Mouse (Mus musculus) kidney, embryonic 14.5 days (tissue): ENCODE data around the gene Cap2. TPM values are rescaled to one million over a fixed set of nuclear protein-coding genes. Genes with fewer than 3 reads are reported as not detected.

Experiments
- ATAC-seq: fragments of 200-750 bp; cut with Nextera tagmentation; 2 replicates; pipeline ENCODE4 v1.8.0; 2017; ENCODE audit warnings: moderate number of reproducible peaks, mild to moderate bottlenecking, moderate TSS enrichment, moderate library complexity; ENCODE audit not compliant: low FRiP score, low TSS enrichment
- H3K27ac ChIP-seq: fragments of 300-500 bp; sonication (generic); 2 replicates; pipeline ENCODE4 v1.5.1; 2014; ENCODE audit warnings: low read depth, mild to moderate bottlenecking, low read length, moderate library complexity, mixed read lengths
- H3K27me3 ChIP-seq: fragments of 300-500 bp; sonication (generic); 2 replicates; pipeline ENCODE4 v1.6.1; 2014; ENCODE audit warnings: mild to moderate bottlenecking, low read length; ENCODE audit not compliant: control insufficient read depth, insufficient read depth
- H3K36me3 ChIP-seq: fragments of 300-500 bp; sonication (generic); 2 replicates; pipeline ENCODE4 v1.6.1; 2014; ENCODE audit warnings: low read length, mixed read lengths; ENCODE audit not compliant: control insufficient read depth, insufficient read depth
- H3K4me1 ChIP-seq: fragments of 300-500 bp; sonication (generic); 2 replicates; pipeline ENCODE4 v1.6.1; 2014; ENCODE audit warnings: low read length, mixed read lengths; ENCODE audit not compliant: control insufficient read depth, insufficient read depth
- H3K4me2 ChIP-seq: fragments of 300-500 bp; sonication (generic); replicated peaks from 2 replicates; pipeline ENCODE4 v1.6.1; 2014; ENCODE audit warnings: low read depth, mild to moderate bottlenecking, low read length
- H3K4me3 ChIP-seq: fragments of 300-500 bp; sonication (generic); 2 replicates; pipeline ENCODE4 v1.5.1; 2014; ENCODE audit warnings: mild to moderate bottlenecking, low read length
- H3K9ac ChIP-seq: fragments of 300-500 bp; sonication (generic); 2 replicates; pipeline ENCODE4 v1.6.1; 2014; ENCODE audit warnings: low read depth, mild to moderate bottlenecking, low read length, moderate library complexity
- H3K9me3 ChIP-seq: fragments of 300-500 bp; sonication (generic); 2 replicates; pipeline ENCODE4 v1.6.1; 2016; ENCODE audit warnings: low read length; ENCODE audit not compliant: control insufficient read depth
- WGBS: fragments of 180-500 bp; shearing (Covaris S2); extraction: QIAGEN DNeasy Blood & Tissue Kit; methylation state at CpG from one replicate; pipeline ENCODE4 v1.1.7; 2014; 5-methylcytosine and 5-hydroxymethylcytosine counted together
- polyA plus RNA-seq: library from polyadenylated mRNA; unstranded; fragments of >200 nt; fragmentation: Nextera tagmentation; extraction: Ambion mirVana; gene quantifications from 2 replicates; pipeline ENCODE4 v1.2.1, GENCODE M21; 2014

The Cap2 gene
- polyA plus RNA-seq, 1 experiment from 2014 or later: 8.9 TPM

DNA sequence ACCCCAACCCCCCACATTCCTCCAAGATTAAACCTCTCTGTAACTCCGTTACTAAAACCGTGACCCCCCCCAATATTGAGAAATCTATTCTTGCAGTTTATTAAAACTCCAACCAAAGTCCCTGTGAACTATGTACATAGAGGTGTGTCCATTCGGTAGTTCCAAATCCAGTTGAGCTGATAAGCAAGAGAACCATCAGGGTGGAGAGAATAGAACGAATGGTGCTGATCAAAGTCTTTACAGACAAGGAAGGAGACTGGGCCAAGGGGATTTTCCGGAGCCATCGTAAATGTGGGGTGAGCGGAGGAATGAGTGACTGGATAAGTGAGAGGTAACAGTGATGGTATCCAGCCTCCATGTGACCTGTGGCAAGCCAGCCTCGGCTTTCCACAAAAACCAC lies 28.9 kb downstream of the Cap2 start:
- Histone ChIP-seq H3K4me3 (no peak overlapping the region), H3K27ac (no peak overlapping the region), H3K9ac (no peak overlapping the region), H3K36me3 (no peaks in the 10 kb centered on the region), H3K27me3 (no peaks in the 10 kb centered on the region), H3K4me2 (no peak overlapping the region), H3K9me3 (no peaks in the 10 kb centered on the region), H3K4me1 (peaks cover 13% of the 10 kb centered on the region)
- 76% methylated on average over 8 of the region's 8 CpGs for WGBS
- no peak for ATAC-seq

DNA sequence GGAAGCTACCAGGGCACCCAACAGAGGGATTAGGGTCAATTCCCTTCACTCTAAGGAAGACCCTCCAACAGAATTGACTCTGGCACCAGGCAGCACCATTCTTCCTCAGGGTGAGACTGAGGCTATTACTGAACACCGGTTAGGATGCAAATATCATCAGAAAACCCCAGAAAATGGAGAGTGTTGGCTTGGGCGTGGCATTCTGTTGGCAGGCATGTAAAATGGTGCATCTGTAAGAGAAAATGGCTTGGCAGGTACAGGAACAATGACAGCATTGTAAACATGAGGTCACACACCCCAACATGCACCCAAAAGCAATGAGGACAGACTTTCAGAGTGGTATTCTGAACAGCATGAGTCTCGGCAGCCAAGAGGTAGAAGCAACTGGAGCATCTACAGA lies 30.0 kb downstream of the Cap2 start:
- Histone ChIP-seq H3K4me3 (no peak overlapping the region), H3K4me1 (peaks cover 16% of the 10 kb centered on the region), H3K9me3 (no peaks in the 10 kb centered on the region), H3K36me3 (no peaks in the 10 kb centered on the region), H3K27me3 (no peaks in the 10 kb centered on the region), H3K4me2 (no peak overlapping the region), H3K27ac (no peak overlapping the region), H3K9ac (no peak overlapping the region)
- WGBS: 93% methylated on average over 3 of the region's 3 CpGs
- ATAC-seq: no peak

DNA sequence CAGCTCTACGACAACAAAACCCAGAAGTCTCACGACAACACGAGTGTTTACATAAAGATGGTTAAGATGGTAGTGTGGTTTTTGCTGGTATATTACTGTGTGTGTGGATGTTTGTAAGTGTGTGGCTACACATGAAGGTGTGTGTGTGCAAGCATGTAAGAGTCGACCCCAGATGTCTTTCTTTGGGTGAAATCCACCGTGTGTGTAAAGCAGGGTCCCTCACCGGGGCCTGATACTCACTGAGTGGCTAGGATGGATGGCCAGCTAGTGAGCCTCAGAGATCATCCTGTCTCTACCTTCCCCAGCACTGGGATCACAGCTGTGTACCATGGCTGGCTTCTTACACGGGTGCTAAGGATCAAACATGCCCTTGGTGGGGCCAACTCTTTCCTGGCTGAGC lies 30.6 kb downstream of the Cap2 start:
- no peak overlapping the region for H3K27ac ChIP-seq
- no peak for ATAC-seq
- no peak overlapping the region for H3K4me2 ChIP-seq
- H3K4me1 ChIP-seq: peaks cover 16% of the 10 kb centered on the region
- no peaks in the 10 kb centered on the region for H3K9me3 ChIP-seq
- H3K36me3 ChIP-seq: no peaks in the 10 kb centered on the region
- no peak overlapping the region for H3K9ac ChIP-seq
- no peak overlapping the region for H3K4me3 ChIP-seq
- no peaks in the 10 kb centered on the region for H3K27me3 ChIP-seq
- 89% methylated on average over 7 of the region's 7 CpGs for WGBS

DNA sequence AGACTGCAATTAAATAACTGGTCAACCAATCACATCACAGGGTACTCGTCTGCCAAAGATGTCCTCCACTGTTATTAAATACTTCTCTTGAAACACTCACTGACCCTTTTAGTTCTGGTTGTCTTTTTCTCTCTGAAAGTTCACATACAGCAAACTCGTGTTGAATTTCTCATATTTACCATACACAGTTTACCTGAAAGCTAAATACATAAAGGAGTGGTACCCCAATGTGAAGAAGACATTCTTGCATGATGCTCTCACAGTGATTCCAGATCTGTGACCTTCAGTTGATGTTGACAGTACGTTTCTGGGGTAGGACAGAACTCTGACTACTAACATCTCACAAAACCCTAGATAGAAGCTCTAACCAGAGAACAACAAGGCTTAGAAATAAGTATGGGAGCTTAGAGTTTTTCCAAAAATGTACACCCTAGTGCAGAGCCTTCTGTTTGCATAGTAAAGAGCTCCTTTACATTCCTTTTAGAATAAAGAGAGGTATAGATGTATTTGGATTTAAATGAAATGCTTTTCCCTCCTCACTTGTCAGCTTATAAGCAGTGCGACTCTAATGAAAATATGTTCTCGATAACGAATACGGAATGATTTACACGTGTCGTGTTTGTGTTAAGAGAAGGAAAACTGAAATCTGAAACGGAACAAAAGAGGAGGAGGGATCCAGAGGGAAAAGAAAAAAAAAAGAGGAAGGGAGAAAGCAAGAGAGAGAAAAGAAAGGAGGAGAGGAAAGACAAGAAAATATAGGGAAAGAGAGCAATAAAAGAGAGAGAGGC lies 31.9 kb downstream of the Cap2 start:
- no peaks in the 10 kb centered on the region for H3K9me3 ChIP-seq
- H3K4me3 ChIP-seq: no peak overlapping the region

DNA sequence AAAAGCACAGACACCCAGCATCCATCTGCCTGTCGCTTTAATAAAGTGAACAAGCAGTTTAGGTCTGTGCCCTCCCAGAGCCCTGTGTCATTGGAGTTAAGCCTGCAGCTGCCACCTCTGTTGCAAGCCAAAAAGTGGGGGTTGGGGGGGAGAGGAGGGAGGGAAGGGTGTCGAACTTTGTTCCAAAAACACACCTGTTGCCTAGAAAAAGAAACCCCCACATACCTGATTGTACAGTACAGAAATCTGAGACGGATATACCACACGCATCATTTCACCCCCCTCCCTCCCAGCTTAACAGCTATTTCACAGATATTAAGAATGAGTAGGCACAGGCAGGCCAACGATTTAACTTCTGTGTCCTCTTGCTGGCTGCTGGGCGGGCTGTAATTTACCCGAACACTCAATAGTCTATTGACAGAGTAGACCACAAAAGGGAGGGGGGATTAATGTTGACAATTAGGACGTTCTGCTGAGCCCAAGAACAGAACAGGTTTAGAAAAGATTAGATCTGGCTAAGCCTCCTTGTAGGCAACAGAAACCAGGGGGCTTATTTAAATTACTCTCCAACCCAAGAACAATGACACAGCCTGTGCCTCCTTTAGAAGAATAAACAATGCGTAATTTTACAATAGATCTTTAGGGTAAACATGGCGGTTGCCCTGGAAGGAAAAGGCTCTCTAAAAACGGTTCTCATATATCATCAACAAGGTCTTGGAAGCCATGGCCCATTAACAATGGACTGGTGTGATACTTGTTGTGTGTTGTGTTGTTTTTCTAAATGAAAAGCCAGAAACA lies 32.7 kb downstream of the Cap2 start:
- peak overlapping the region; percentile 29 for H3K4me2 ChIP-seq
- WGBS: 15% methylated on average over 11 of the region's 11 CpGs
- H3K9ac ChIP-seq: no peak overlapping the region
- no peaks in the 10 kb centered on the region for H3K9me3 ChIP-seq
- H3K4me3 ChIP-seq: no peak overlapping the region
- H3K36me3 ChIP-seq: no peaks in the 10 kb centered on the region
- peak; percentile 66 for ATAC-seq
- peak overlapping the region; percentile 43; the same call in 1 of the 2 replicates for H3K27ac ChIP-seq
- peaks cover 16% of the 10 kb centered on the region for H3K4me1 ChIP-seq
- H3K27me3 ChIP-seq: no peaks in the 10 kb centered on the region

More for the DNA sequence above, 31.9 kb downstream of the Cap2 start:
- no peak overlapping the region for H3K9ac ChIP-seq
- H3K4me1 ChIP-seq: peaks cover 16% of the 10 kb centered on the region
- no peaks in the 10 kb centered on the region for H3K27me3 ChIP-seq
- peak overlapping the region; percentile 43; the same call in 1 of the 2 replicates for H3K27ac ChIP-seq
- WGBS: 24% methylated on average over 10 of the region's 10 CpGs
- ATAC-seq: no peak
- H3K4me2 ChIP-seq: peak overlapping the region; percentile 29
- no peaks in the 10 kb centered on the region for H3K36me3 ChIP-seq

DNA sequence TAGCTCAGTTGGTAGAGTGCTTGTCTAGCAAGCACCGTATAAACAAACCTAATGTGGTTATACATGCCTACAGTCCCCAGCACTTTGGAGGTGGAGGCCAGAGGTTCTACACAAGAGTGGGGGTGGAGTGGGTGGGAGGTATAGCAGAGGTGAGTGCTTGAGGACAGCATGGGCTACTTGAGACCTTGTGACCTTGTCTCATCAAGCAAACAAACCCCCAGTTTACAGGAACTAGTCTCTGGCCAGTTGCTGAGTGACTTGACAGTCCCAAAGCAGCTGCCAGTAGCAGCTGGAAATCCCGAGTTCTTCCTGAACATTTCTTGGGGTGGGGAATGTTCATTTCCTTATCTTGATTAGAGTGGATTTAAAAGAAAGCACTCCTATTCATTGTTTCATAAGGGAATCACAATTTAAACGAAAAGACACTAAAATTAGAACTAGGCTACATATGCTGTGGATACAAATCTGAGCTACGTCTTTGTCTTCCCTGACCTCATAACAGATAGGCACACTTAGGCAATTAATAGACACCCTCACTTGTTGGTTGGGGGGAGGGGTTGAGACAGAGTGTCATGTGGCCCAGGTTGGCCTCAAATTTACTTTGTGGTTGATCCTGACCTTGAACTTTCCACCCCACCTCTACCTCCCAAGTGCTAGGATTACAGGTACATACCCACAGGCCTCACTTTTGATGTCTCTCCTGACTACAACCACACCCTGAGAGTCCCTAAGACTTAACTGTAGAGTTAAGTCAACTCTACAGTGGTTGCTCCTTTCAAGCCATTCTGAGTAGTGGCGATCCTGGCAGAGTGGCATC lies 33.5 kb downstream of the Cap2 start:
- 60% methylated on average over 5 of the region's 5 CpGs for WGBS
- H3K27ac ChIP-seq: peak overlapping the region; percentile 19; the same call in 1 of the 2 replicates

DNA sequence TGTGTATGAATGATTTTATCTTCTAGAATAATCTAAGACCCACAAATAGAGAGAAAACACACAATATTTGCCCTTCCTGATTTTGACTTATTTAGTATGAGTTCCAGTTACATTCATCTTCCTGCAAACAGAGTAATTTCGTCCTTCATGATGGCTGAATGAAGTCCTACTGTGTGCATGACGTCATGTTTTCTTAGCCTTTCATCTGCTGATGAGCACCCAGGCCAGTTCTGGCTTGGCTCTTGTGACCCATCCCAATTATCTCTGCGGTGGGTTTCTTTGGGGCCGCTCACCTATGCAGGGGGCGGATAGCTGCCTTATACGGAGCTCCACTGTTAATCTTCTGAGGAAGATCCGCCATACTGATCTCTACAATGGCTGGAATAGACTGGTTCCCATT lies 37.6 kb downstream of the Cap2 start:
- H3K4me3 ChIP-seq: no peak overlapping the region
- H3K9me3 ChIP-seq: no peaks in the 10 kb centered on the region
- H3K27ac ChIP-seq: no peak overlapping the region
- peaks cover 10% of the 10 kb centered on the region; the same call in 1 of the 2 replicates for H3K4me1 ChIP-seq
- ATAC-seq: no peak
- 90% methylated on average over 7 of the region's 7 CpGs for WGBS
- no peak overlapping the region for H3K4me2 ChIP-seq
- H3K36me3 ChIP-seq: no peaks in the 10 kb centered on the region
- H3K9ac ChIP-seq: no peak overlapping the region
- no peaks in the 10 kb centered on the region for H3K27me3 ChIP-seq

More for the DNA sequence above, 33.5 kb downstream of the Cap2 start:
- Histone ChIP-seq H3K27me3 (no peaks in the 10 kb centered on the region), H3K9me3 (no peaks in the 10 kb centered on the region), H3K4me2 (no peak overlapping the region), H3K4me3 (no peak overlapping the region), H3K9ac (no peak overlapping the region), H3K36me3 (no peaks in the 10 kb centered on the region), H3K4me1 (peaks cover 16% of the 10 kb centered on the region)
- ATAC-seq: 0 out of 2 replicates have a peak, but pooled peaks have one; percentile 21

DNA sequence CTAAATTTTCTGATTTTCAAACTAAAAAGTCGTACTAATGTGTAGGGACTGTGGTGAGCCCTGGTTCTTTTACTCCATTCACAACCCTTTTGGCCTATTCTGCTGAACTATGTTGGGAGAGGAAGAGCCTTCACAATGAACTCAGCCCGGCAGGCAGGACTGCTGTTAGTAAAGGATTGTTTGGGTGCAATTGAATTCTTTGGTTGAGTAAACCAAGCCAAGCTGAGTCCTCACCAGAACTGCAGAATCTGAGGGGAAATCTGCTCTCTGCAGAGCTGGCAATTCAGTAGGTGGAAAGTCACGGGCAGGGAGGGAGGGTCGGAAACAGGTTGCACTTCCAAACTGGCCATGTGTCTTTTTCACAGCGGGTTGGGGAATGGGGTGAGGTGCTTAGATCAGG lies 39.3 kb downstream of the Cap2 start:
- no peak overlapping the region for H3K9ac ChIP-seq
- no peaks in the 10 kb centered on the region for H3K4me1 ChIP-seq
- H3K27ac ChIP-seq: no peak overlapping the region
- H3K4me2 ChIP-seq: no peak overlapping the region
- H3K27me3 ChIP-seq: no peaks in the 10 kb centered on the region
- 75% methylated on average over 5 of the region's 5 CpGs for WGBS
- H3K4me3 ChIP-seq: no peak overlapping the region
- H3K9me3 ChIP-seq: no peaks in the 10 kb centered on the region
- no peaks in the 10 kb centered on the region for H3K36me3 ChIP-seq
- no peak for ATAC-seq
